Mouse (Mus musculus): Measurements from ENCODE around the gene 2810004N23Rik. TPM values are rescaled to one million over a fixed set of nuclear protein-coding genes. Genes with fewer than 3 reads are reported as not detected.

2810004N23Rik gene
- 66.0 and 67.5 TPM in 2 replicates for polyA plus RNA-seq (2016; fragmentation: Nextera tagmentation; extraction: Ambion mirVana)

- WGBS: 1% methylated on average over 55 of the region's 55 CpGs
- H3K9me3 ChIP-seq: no peaks in the 10 kb centered on the region
These were observed at the start of gene 2810004N23Rik, which contains the start of gene Gnpat for GRCm38 (mm10) chr8:124862321-124863162. Gene 2810004N23Rik (minus strand): TSS chr8:124863120. Gene Gnpat (plus strand): TSS chr8:124863033.

GRCm38 (mm10) chr8:124911938-124912872 is 49.3 kb upstream of the 2810004N23Rik start:
- 76% methylated on average over 17 of the region's 17 CpGs for WGBS
- H3K4me1 ChIP-seq: peaks cover 20% of the 10 kb centered on the region
- H3K27ac ChIP-seq: no peak overlapping the region
- DNase-seq (ENCODE audit: low spot score): no peak
- no peaks in the 10 kb centered on the region for H3K9me3 ChIP-seq
- peaks cover 86% of the 10 kb centered on the region for H3K36me3 ChIP-seq
- no peak overlapping the region for H3K4me3 ChIP-seq
- no peaks in the 10 kb centered on the region for H3K27me3 ChIP-seq (ENCODE audit: insufficient read depth, poor library complexity, severe bottlenecking)

More at GRCm38 (mm10) chr8:124862321-124863162, at the start of gene 2810004N23Rik, which contains the start of gene Gnpat:
- DNase-seq (ENCODE audit: low spot score): peak; percentile 96
- Histone ChIP-seq H3K36me3 (peaks cover 40% of the 10 kb centered on the region), H3K4me3 (peak within 1 kb of the TSS; percentile 99), H3K27me3 (ENCODE audit: insufficient read depth, poor library complexity, severe bottlenecking) (no peaks in the 10 kb centered on the region), H3K27ac (peak within 1 kb of the TSS; percentile 99), H3K4me1 (peaks cover 61% of the 10 kb centered on the region)

DNA sequence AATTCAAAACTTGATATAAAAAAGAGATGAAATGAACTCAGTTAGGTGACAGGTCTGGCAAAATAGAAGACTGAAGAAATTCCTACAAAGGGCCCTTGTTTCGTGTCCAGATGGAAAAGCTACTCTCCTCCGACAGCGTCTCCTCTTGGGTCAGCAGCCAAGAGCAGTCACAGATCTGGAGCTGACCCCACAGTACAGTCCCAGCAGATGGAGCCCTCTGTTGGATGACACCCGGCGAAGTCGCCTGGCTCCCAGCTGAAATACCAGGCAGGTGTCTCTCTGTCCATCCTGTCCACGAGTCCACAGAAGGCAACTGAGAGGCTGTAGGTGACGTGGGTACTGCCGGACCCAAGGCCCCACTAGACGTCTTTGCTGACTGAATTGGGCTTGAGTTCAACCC is 47.4 kb upstream of the 2810004N23Rik start:
- Histone ChIP-seq H3K4me3 (no peak overlapping the region), H3K36me3 (peaks cover 98% of the 10 kb centered on the region), H3K4me1 (peaks cover 11% of the 10 kb centered on the region), H3K9me3 (no peaks in the 10 kb centered on the region), H3K27me3 (ENCODE audit: insufficient read depth, poor library complexity, severe bottlenecking) (no peaks in the 10 kb centered on the region), H3K27ac (no peak overlapping the region)
- no peak for DNase-seq (ENCODE audit: low spot score)
- 81% methylated on average over 10 of the region's 10 CpGs for WGBS

DNA sequence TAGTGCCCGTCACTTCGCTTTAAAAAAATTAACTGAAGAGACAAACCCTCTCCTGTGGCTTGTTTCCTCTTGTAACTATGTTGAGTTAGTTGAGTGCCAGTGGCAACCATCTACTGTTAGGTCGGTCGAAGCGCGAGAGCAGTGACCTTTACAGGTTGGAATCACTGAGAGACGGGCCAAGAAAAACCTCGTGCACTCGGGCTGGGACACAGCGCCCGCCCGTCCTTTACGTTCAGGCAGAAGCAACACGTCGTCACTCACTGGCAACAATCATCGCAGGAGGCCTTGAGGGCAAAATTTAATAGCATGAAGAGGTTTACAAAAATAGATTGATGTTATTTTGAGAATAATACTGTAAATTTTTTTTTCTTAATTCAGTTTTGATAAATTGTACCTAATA is 47.0 kb upstream of the 2810004N23Rik start:
- H3K36me3 ChIP-seq: peaks cover 96% of the 10 kb centered on the region
- H3K9me3 ChIP-seq: no peaks in the 10 kb centered on the region
- no peaks in the 10 kb centered on the region for H3K27me3 ChIP-seq (ENCODE audit: insufficient read depth, poor library complexity, severe bottlenecking)
- H3K27ac ChIP-seq: no peak overlapping the region
- WGBS: 80% methylated on average over 16 of the region's 16 CpGs
- H3K4me3 ChIP-seq: no peak overlapping the region
- no peak for DNase-seq (ENCODE audit: low spot score)
- peaks cover 12% of the 10 kb centered on the region for H3K4me1 ChIP-seq

GRCm38 (mm10) chr8:124905482-124905881 is 42.6 kb upstream of the 2810004N23Rik start:
- H3K4me1 ChIP-seq: 0 out of 2 replicates have a peak, but pooled peaks cover 3% of the 10 kb centered on the region
- H3K27ac ChIP-seq: no peak overlapping the region
- peaks cover 90% of the 10 kb centered on the region for H3K36me3 ChIP-seq
- 83% methylated on average over 2 of the region's 2 CpGs for WGBS
- H3K4me3 ChIP-seq: no peak overlapping the region
- H3K9me3 ChIP-seq: no peaks in the 10 kb centered on the region
- no peaks in the 10 kb centered on the region for H3K27me3 ChIP-seq (ENCODE audit: insufficient read depth, poor library complexity, severe bottlenecking)
- no peak for DNase-seq (ENCODE audit: low spot score)

- Histone ChIP-seq H3K9me3 (no peaks in the 10 kb centered on the region), H3K27ac (no peak overlapping the region), H3K36me3 (peaks cover 80% of the 10 kb centered on the region), H3K27me3 (ENCODE audit: insufficient read depth, poor library complexity, severe bottlenecking) (no peaks in the 10 kb centered on the region), H3K4me3 (no peak overlapping the region), H3K4me1 (peaks cover 15% of the 10 kb centered on the region)
- DNase-seq (ENCODE audit: low spot score): no peak
- WGBS: 94% methylated on average over 15 of the region's 15 CpGs
These were observed 40.3 kb upstream of the 2810004N23Rik start for GRCm38 (mm10) chr8:124903198-124903597.

DNA sequence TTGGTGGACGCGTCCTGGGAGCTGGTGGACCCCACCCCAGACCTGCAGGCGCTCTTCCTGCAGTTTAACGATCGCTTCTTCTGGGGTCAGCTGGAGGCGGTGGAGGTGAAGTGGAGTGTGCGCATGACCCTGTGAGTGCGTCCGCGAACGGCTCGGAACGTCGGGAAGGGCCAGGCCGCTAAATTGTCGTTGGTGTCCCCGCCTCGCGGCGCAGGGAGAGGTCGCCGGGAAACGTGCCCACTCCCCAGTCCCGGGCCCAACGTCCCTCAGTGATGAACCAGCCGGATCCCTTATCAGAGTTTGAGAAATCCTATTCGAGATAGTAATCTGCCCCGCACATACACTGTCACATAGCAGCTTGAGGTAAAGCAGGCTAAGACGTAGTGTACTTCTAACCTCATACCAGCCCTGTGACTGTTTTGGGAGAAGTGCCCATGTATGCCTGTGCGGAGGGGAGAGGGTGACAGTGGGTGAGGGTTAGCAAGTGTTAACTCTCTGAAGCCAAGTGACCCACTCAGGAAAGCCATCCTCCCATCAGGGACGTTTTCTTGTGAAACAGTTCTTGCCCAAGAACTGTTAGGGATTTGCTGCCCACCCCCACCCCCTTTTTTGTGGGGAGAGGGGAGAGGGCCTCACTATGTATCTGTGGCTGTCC is 35.5 kb upstream of the 2810004N23Rik start:
- no peak for DNase-seq (ENCODE audit: low spot score)
- H3K27ac ChIP-seq: peak overlapping the region; percentile 89
- no peaks in the 10 kb centered on the region for H3K9me3 ChIP-seq
- H3K4me1 ChIP-seq: peaks cover 30% of the 10 kb centered on the region
- H3K27me3 ChIP-seq (ENCODE audit: insufficient read depth, poor library complexity, severe bottlenecking): no peaks in the 10 kb centered on the region
- peak overlapping the region; percentile 98 for H3K4me3 ChIP-seq
- 5% methylated on average over 31 of the region's 31 CpGs for WGBS
- H3K36me3 ChIP-seq: peaks cover 66% of the 10 kb centered on the region

DNA sequence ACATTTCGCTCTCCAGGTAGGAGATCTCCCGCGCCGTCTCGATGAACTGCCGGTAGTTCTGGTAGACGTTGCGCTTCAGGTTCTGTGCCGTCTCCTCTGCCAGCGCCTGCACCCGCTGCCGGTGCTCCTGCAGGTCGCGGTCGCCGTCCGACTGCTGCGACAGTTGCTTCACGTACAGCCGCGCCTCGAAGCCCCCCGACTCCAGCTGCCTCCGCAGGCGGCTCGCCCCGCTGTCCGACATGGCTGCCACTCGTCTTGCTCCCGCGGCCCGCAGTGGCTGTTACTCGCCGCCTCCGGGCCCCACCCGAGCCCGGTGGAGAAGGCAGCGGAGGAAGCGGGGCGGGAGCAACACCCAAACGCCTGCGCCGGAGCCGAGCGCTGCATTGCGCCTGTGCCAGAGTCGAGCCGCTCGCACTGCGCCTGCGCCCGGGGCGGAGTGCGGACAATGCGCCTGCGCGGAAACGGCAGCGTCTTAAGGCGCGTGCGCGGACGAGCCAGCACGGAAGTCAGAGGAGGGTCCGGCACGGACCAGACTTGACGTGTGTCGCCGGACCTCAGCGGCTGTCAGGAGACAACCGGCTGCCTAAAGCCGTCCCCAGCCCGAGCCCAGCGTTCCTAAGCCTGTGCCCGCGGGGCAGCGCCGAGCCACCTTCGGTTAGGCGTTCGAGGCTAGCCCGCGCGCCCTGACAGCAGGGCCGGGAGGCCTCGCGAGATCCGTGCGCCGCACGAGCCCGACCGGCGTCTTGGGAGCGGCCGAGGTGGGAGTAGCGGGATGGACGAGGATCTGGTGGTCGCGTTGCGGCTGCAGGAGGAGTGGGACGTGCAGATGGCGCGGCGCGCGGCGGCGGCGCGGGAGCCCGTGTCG is 34.7 kb upstream of the 2810004N23Rik start, which contains the start of the genes Exoc8 and Sprtn:
TSS of gene Exoc8 (minus strand) at position 320 of the 865 bp plus-strand sequence.
TSS of gene Sprtn (plus strand) at position 501 of the 865 bp plus-strand sequence.
- Histone ChIP-seq H3K9me3 (no peaks in the 10 kb centered on the region), H3K27me3 (ENCODE audit: insufficient read depth, poor library complexity, severe bottlenecking) (no peaks in the 10 kb centered on the region), H3K4me1 (peaks cover 30% of the 10 kb centered on the region), H3K4me3 (peak within 1 kb of the TSS; percentile 98), H3K36me3 (peaks cover 61% of the 10 kb centered on the region), H3K27ac (peak within 1 kb of the TSS; percentile 89)
- peak; percentile 97 for DNase-seq (ENCODE audit: low spot score)
- WGBS: under 1% methylated on average over 114 of the region's 114 CpGs

DNA sequence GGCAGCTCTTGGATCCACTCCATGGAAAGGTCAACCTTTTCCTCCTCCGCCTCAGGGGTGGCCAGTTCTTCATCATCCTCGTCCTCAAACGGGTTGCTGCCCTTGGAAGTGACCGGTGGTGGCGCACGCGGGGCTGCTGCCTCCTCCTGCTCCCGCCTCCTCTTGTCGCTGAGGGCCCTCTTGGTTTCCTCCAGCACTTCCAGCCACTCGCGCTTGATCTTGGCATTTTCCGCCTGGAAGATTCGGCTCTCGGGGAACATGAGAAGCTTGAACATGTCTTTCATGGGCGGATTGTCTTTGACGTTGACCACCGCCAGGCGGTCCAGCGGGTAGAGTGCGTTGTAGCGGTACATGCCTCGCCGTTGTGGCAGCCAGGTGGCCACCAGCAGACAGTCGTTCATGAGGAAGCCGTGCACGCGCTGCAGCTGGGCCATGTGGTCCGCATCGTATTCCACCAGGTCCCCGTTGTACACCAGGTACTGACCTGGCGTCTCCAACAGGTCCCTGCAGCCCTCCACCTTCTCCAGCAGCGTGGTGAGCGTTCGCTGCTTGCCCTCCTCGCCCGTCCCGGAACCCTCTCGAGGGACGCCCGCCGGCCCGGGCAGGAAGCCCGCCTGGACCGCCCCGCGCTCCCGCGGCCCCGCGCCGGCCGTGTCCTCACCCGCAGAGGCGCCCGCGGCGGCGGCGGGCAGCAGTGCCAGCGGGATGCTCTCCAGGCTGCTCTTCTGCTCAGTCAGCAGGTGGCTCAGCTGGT is 33.9 kb upstream of the 2810004N23Rik start:
- WGBS: under 1% methylated on average over 60 of the region's 60 CpGs
- no peaks in the 10 kb centered on the region for H3K9me3 ChIP-seq
- peaks cover 30% of the 10 kb centered on the region for H3K4me1 ChIP-seq
- peak overlapping the region; percentile 89 for H3K27ac ChIP-seq
- H3K4me3 ChIP-seq: peak overlapping the region; percentile 98
- no peaks in the 10 kb centered on the region for H3K27me3 ChIP-seq (ENCODE audit: insufficient read depth, poor library complexity, severe bottlenecking)
- H3K36me3 ChIP-seq: peaks cover 53% of the 10 kb centered on the region
- DNase-seq (ENCODE audit: low spot score): peak; percentile 88

- 85% methylated on average over 26 of the region's 26 CpGs for WGBS
- H3K4me3 ChIP-seq: peak overlapping the region; percentile 98
- no peaks in the 10 kb centered on the region for H3K9me3 ChIP-seq
- H3K36me3 ChIP-seq: peaks cover 56% of the 10 kb centered on the region
- no peak for DNase-seq (ENCODE audit: low spot score)
- no peaks in the 10 kb centered on the region for H3K27me3 ChIP-seq (ENCODE audit: insufficient read depth, poor library complexity, severe bottlenecking)
- H3K4me1 ChIP-seq: peaks cover 30% of the 10 kb centered on the region
- peak overlapping the region; percentile 89 for H3K27ac ChIP-seq
These were observed 33.2 kb upstream of the 2810004N23Rik start for GRCm38 (mm10) chr8:124896010-124896631.

DNA sequence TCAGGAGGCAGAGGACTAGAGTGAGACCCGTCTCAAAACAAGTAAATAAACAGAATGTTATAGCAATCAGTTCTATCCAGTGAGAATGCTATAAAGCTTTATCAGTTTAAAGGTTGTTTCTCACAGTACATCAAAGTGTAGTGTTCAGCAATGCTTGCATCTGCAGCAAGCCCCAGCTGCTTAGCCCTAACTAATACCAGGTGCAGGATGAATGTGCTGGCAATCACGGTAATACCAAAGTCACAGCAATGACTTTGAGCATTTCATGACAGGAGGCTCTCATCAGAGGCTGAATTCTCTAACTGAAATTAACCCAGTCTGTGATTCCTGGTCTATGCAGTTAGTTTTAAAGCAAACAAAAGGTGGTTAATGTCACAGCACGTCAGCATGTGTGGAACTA is 29.7 kb upstream of the 2810004N23Rik start:
- H3K27me3 ChIP-seq (ENCODE audit: insufficient read depth, poor library complexity, severe bottlenecking): no peaks in the 10 kb centered on the region
- no peak overlapping the region for H3K27ac ChIP-seq
- H3K36me3 ChIP-seq: peaks cover 72% of the 10 kb centered on the region
- no peak overlapping the region for H3K4me3 ChIP-seq
- no peaks in the 10 kb centered on the region; the same call in 1 of the 2 replicates for H3K9me3 ChIP-seq
- WGBS: 75% methylated on average over 3 of the region's 3 CpGs
- peaks cover 18% of the 10 kb centered on the region for H3K4me1 ChIP-seq
- DNase-seq (ENCODE audit: low spot score): no peak

Data from heart, embryonic 10.5 days (tissue).